Mouse (Mus musculus) midbrain, embryonic 12.5 days (tissue): ENCODE data around the gene Lrrc8e. TPM values are rescaled to one million over a fixed set of nuclear protein-coding genes. Genes with fewer than 3 reads are reported as not detected.

ENCODE experiments used
- ATAC-seq: fragments of 200-750 bp; cut with Nextera tagmentation; 2 replicates; pipeline ENCODE4 v1.8.0; 2017; ENCODE audit warnings: low read depth, moderate TSS enrichment, moderate library complexity; ENCODE audit not compliant: low FRiP score
- H3K27ac ChIP-seq: fragments of 300-500 bp; sonication (generic); replicated peaks from 2 replicates; pipeline ENCODE4 v1.5.1; 2016; ENCODE audit warnings: mild to moderate bottlenecking
- H3K27me3 ChIP-seq: fragments of 300-500 bp; sonication (generic); 2 replicates; pipeline ENCODE4 v1.6.1; 2016; ENCODE audit warnings: mild to moderate bottlenecking
- H3K36me3 ChIP-seq: fragments of 300-500 bp; sonication (generic); 2 replicates; pipeline ENCODE4 v1.6.1; 2016
- H3K4me1 ChIP-seq: fragments of 300-500 bp; sonication (generic); 2 replicates; pipeline ENCODE4 v1.6.1; 2016
- H3K4me2 ChIP-seq: fragments of 300-500 bp; sonication (generic); replicated peaks from 2 replicates; pipeline ENCODE4 v1.6.1; 2016; ENCODE audit warnings: mild to moderate bottlenecking, moderate library complexity
- H3K4me3 ChIP-seq: fragments of 300-500 bp; sonication (generic); 2 replicates; pipeline ENCODE4 v1.5.1; 2016; ENCODE audit warnings: mild to moderate bottlenecking
- H3K9ac ChIP-seq: fragments of 300-500 bp; sonication (generic); replicated peaks from 2 replicates; pipeline ENCODE4 v1.6.1; 2016; ENCODE audit warnings: mild to moderate bottlenecking, moderate library complexity
- H3K9me3 ChIP-seq: fragments of 300-500 bp; sonication (generic); 2 replicates; pipeline ENCODE4 v1.6.1; 2016; ENCODE audit warnings: mild to moderate bottlenecking
- WGBS: fragments of 180-500 bp; shearing (Covaris S2); methylation state at CpG from one replicate; pipeline ENCODE4 v1.1.7; 2016; 5-methylcytosine and 5-hydroxymethylcytosine counted together
- polyA plus RNA-seq: library from polyadenylated mRNA; unstranded; fragments of >200 nt; fragmentation: Nextera tagmentation; extraction: Ambion mirVana; gene quantifications from 2 replicates; pipeline ENCODE4 v1.2.1, GENCODE M21; 2016

Lrrc8e gene
- polyA plus RNA-seq, 1 experiment from 2014 or later = 0.13 TPM

- H3K9ac ChIP-seq = no peak overlapping the region
- no peaks in the 10 kb centered on the region for H3K36me3 ChIP-seq
- 71% methylated on average over 5 of the region's 5 CpGs for WGBS
- no peak overlapping the region for H3K27ac ChIP-seq
- H3K4me3 ChIP-seq = no peak overlapping the region
- no peaks in the 10 kb centered on the region for H3K9me3 ChIP-seq
- H3K4me2 ChIP-seq = no peak overlapping the region
- ATAC-seq = no peak
- peaks cover 28% of the 10 kb centered on the region for H3K27me3 ChIP-seq
- H3K4me1 ChIP-seq = peaks cover 7% of the 10 kb centered on the region
Measured at GRCm38 (mm10) chr8:4229784-4230183, 3.2 kb downstream of the Lrrc8e start.

GRCm38 (mm10) chr8:4230612-4231351 is 4.2 kb downstream of the Lrrc8e start:
- Histone ChIP-seq H3K9me3 (no peaks in the 10 kb centered on the region), H3K4me3 (no peak overlapping the region), H3K4me1 (peaks cover 7% of the 10 kb centered on the region), H3K36me3 (no peaks in the 10 kb centered on the region), H3K4me2 (no peak overlapping the region), H3K27ac (no peak overlapping the region), H3K27me3 (peaks cover 37% of the 10 kb centered on the region), H3K9ac (no peak overlapping the region)
- ATAC-seq = no peak
- WGBS = 67% methylated on average over 10 of the region's 10 CpGs

- 22% methylated on average over 15 of the region's 15 CpGs for WGBS
- H3K4me3 ChIP-seq = peak overlapping the region; percentile 85
- peak overlapping the region; percentile 95 for H3K27ac ChIP-seq
- no peaks in the 10 kb centered on the region for H3K9me3 ChIP-seq
- peak overlapping the region; percentile 81 for H3K4me2 ChIP-seq
- H3K36me3 ChIP-seq = peaks cover 15% of the 10 kb centered on the region
- no peak for ATAC-seq
- peak overlapping the region; percentile 73 for H3K9ac ChIP-seq
- H3K4me1 ChIP-seq = peaks cover 27% of the 10 kb centered on the region
- peaks cover 11% of the 10 kb centered on the region; the same call in 1 of the 2 replicates for H3K27me3 ChIP-seq
Measured at GRCm38 (mm10) chr8:4237814-4238433, 11.3 kb downstream of the Lrrc8e start.

GRCm38 (mm10) chr8:4238434-4239192 is 12.0 kb downstream of the Lrrc8e start, which contains the start of the genes Map2k7 and Gm49320:
Gene Map2k7 (plus strand): TSS chr8:4238740.
Gene Gm49320 (plus strand): TSS chr8:4238865.
- peaks cover 22% of the 10 kb centered on the region for H3K36me3 ChIP-seq
- WGBS = under 1% methylated on average over 59 of the region's 71 CpGs
- H3K4me2 ChIP-seq = peak within 1 kb of the TSS; percentile 81
- peak within 1 kb of the TSS; percentile 73 for H3K9ac ChIP-seq
- H3K9me3 ChIP-seq = no peaks in the 10 kb centered on the region
- ATAC-seq = peak; percentile 94
- peak within 1 kb of the TSS; percentile 95 for H3K27ac ChIP-seq
- H3K4me3 ChIP-seq = peak within 1 kb of the TSS; percentile 85
- peaks cover 27% of the 10 kb centered on the region for H3K4me1 ChIP-seq
- H3K27me3 ChIP-seq = peaks cover 11% of the 10 kb centered on the region; the same call in 1 of the 2 replicates

- ATAC-seq = peak; percentile 17
- Histone ChIP-seq H3K27me3 (peaks cover 11% of the 10 kb centered on the region; the same call in 1 of the 2 replicates), H3K4me2 (peak overlapping the region; percentile 81), H3K36me3 (peaks cover 29% of the 10 kb centered on the region), H3K4me3 (peak overlapping the region; percentile 85), H3K27ac (peak overlapping the region; percentile 87), H3K9me3 (no peaks in the 10 kb centered on the region), H3K9ac (peak overlapping the region; percentile 70), H3K4me1 (peaks cover 27% of the 10 kb centered on the region)
- WGBS = 15% methylated on average over 19 of the region's 19 CpGs
Measured at GRCm38 (mm10) chr8:4239193-4239890, 12.7 kb downstream of the Lrrc8e start.

- Histone ChIP-seq H3K9me3 (no peaks in the 10 kb centered on the region), H3K4me1 (peaks cover 25% of the 10 kb centered on the region), H3K36me3 (peaks cover 77% of the 10 kb centered on the region), H3K27me3 (peaks cover 20% of the 10 kb centered on the region), H3K27ac (no peak overlapping the region), H3K4me2 (no peak overlapping the region), H3K9ac (no peak overlapping the region), H3K4me3 (no peak overlapping the region)
- WGBS = 95% methylated on average over 5 of the region's 5 CpGs
- ATAC-seq = no peak
Measured at GRCm38 (mm10) chr8:4245061-4245460, 18.4 kb downstream of the Lrrc8e start.

- ATAC-seq = no peak
- H3K9me3 ChIP-seq = no peaks in the 10 kb centered on the region
- WGBS = 82% methylated on average over 13 of the region's 13 CpGs
- no peak overlapping the region for H3K4me3 ChIP-seq
- H3K36me3 ChIP-seq = peaks cover 77% of the 10 kb centered on the region
- H3K27ac ChIP-seq = no peak overlapping the region
- H3K9ac ChIP-seq = no peak overlapping the region
- H3K27me3 ChIP-seq = peaks cover 20% of the 10 kb centered on the region
- no peak overlapping the region for H3K4me2 ChIP-seq
- peaks cover 23% of the 10 kb centered on the region for H3K4me1 ChIP-seq
Measured at GRCm38 (mm10) chr8:4245737-4246136, 19.1 kb downstream of the Lrrc8e start.

- no peak overlapping the region for H3K4me3 ChIP-seq
- H3K4me1 ChIP-seq = peaks cover 19% of the 10 kb centered on the region
- WGBS = 91% methylated on average over 8 of the region's 8 CpGs
- peaks cover 69% of the 10 kb centered on the region for H3K36me3 ChIP-seq
- H3K9me3 ChIP-seq = no peaks in the 10 kb centered on the region
- peaks cover 20% of the 10 kb centered on the region for H3K27me3 ChIP-seq
- ATAC-seq = no peak
- no peak overlapping the region for H3K27ac ChIP-seq
- H3K4me2 ChIP-seq = no peak overlapping the region
- no peak overlapping the region for H3K9ac ChIP-seq
Measured at GRCm38 (mm10) chr8:4247241-4247640, 20.6 kb downstream of the Lrrc8e start.

GRCm38 (mm10) chr8:4247951-4248540 is 21.4 kb downstream of the Lrrc8e start, which contains the start of gene Tgfbr3l:
Gene Tgfbr3l (plus strand): TSS chr8:4248214.
- 80% methylated on average over 15 of the region's 15 CpGs for WGBS
- H3K27ac ChIP-seq = no peak within 1 kb of the TSS
- H3K4me1 ChIP-seq = peaks cover 24% of the 10 kb centered on the region
- peaks cover 61% of the 10 kb centered on the region for H3K36me3 ChIP-seq
- no peak within 1 kb of the TSS for H3K9ac ChIP-seq
- peaks cover 20% of the 10 kb centered on the region for H3K27me3 ChIP-seq
- no peak for ATAC-seq
- H3K4me3 ChIP-seq = no peak within 1 kb of the TSS
- H3K9me3 ChIP-seq = no peaks in the 10 kb centered on the region
- H3K4me2 ChIP-seq = no peak within 1 kb of the TSS; the same call in 1 of the 2 replicates

GRCm38 (mm10) chr8:4249213-4249612 is 22.6 kb downstream of the Lrrc8e start:
- no peak overlapping the region for H3K27ac ChIP-seq
- H3K4me3 ChIP-seq = no peak overlapping the region
- ATAC-seq = no peak
- H3K4me2 ChIP-seq = no peak overlapping the region; the same call in 1 of the 2 replicates
- WGBS = 12% methylated on average over 29 of the region's 29 CpGs
- H3K36me3 ChIP-seq = peaks cover 49% of the 10 kb centered on the region
- no peaks in the 10 kb centered on the region for H3K9me3 ChIP-seq
- 0 out of 2 replicates have a peak overlapping the region, but pooled peaks have one; percentile 15 for H3K9ac ChIP-seq
- H3K4me1 ChIP-seq = peaks cover 31% of the 10 kb centered on the region
- H3K27me3 ChIP-seq = peaks cover 20% of the 10 kb centered on the region
